Mouse (Mus musculus) liver, embryonic 11.5 days (tissue): ENCODE measurements around the gene Ap4e1. TPM values are rescaled to one million over a fixed set of nuclear protein-coding genes. Genes with fewer than 3 reads are reported as not detected.
"Not testable (repeated sequence)": the region's sequence is repeated elsewhere in the genome, so short reads cannot be mapped to it uniquely, and the experiment has no call there.

ENCODE experiments used
- ATAC-seq: fragments of 200-750 bp; cut with Nextera tagmentation; replicated peaks from 2 replicates; pipeline ENCODE4 v1.8.0; 2017; ENCODE audit warnings: moderate number of reproducible peaks, mild to moderate bottlenecking, moderate TSS enrichment, moderate library complexity; ENCODE audit not compliant: low FRiP score
- DNase-seq: peaks from one replicate; pipeline ENCODE4 v3.0.0-alpha.2; 2017; ENCODE audit warnings: low spot score
- H3K27ac ChIP-seq: fragments of 300-500 bp; sonication (generic); 2 replicates; pipeline ENCODE4 v1.5.1; 2014; ENCODE audit warnings: mild to moderate bottlenecking, low read depth, low read length, control low read depth
- H3K27me3 ChIP-seq: fragments of 300-500 bp; sonication (generic); replicated peaks from 2 replicates; pipeline ENCODE4 v1.6.1; 2014; ENCODE audit warnings: low read length, mixed read lengths; ENCODE audit not compliant: control insufficient read depth, insufficient read depth
- H3K36me3 ChIP-seq: fragments of 300-500 bp; sonication (generic); 2 replicates; pipeline ENCODE4 v1.6.1; 2014; ENCODE audit warnings: mild to moderate bottlenecking, low read length, moderate library complexity, mixed read lengths; ENCODE audit not compliant: control insufficient read depth, insufficient read depth
- H3K4me1 ChIP-seq: fragments of 300-500 bp; sonication (generic); replicated peaks from 2 replicates; pipeline ENCODE4 v1.6.1; 2014; ENCODE audit warnings: low read length, mixed read lengths; ENCODE audit not compliant: control insufficient read depth, insufficient read depth
- H3K4me2 ChIP-seq: fragments of 300-500 bp; sonication (generic); 2 replicates; pipeline ENCODE4 v1.6.1; 2014; ENCODE audit warnings: mild to moderate bottlenecking, control low read depth, moderate library complexity
- H3K4me3 ChIP-seq: fragments of 300-500 bp; sonication (generic); 2 replicates; pipeline ENCODE4 v1.5.1; 2014; ENCODE audit warnings: low read depth, low read length, control low read depth
- H3K9ac ChIP-seq: fragments of 300-500 bp; sonication (generic); 2 replicates; pipeline ENCODE4 v1.6.1; 2014; ENCODE audit warnings: low read depth, low read length, control low read depth
- H3K9me3 ChIP-seq: fragments of 300-500 bp; sonication (generic); 2 replicates; pipeline ENCODE4 v1.6.1; 2016; ENCODE audit warnings: low read length, inconsistent platforms, mixed read lengths; ENCODE audit not compliant: control insufficient read depth
- WGBS: fragments of 180-500 bp; shearing (Covaris S2); extraction: QIAGEN DNeasy Blood & Tissue Kit; methylation state at CpG from one replicate; pipeline ENCODE4 v1.1.7; 2014; 5-methylcytosine and 5-hydroxymethylcytosine counted together
- polyA plus RNA-seq: library from polyadenylated mRNA; unstranded; fragments of >200 nt; fragmentation: Nextera tagmentation; extraction: Ambion mirVana; gene quantifications from 2 replicates; pipeline ENCODE4 v1.2.1, GENCODE M21; 2014

The Ap4e1 gene
- polyA plus RNA-seq, 1 experiment from 2014 or later = 13.9 TPM

DNA sequence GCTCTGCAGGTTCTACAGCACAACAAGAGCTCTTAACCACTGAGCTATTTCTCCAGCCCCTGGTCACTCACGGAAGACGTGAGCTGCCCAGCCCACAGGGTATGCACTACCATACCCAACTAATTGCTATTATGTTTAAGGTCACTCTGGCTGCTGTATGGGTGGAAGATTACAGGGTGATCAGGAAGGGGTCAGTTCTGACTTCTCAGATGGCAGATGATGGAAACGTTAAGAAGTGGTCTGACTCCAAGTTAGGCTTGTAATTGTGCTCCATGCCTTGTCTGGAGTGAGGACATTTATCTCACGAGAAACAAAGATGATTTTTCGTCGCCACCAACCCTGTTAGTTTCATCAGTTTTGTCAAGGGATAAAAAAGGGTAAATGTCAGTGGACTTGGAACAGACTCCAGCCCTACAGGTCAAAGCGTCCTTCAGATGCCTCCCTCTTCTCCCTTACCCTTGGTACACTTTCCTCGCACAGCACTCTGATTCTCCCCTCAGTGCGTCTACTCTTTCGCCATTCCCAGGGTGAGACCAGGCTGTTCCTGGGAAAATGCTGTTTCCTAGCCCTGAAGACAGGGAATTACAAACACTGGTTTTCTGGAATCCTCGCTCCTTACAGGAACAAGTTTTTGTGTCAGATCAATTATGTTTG, 61.4 kb downstream of the Ap4e1 start:
- DNase-seq = no peak

GRCm38 (mm10) chr2:127070435-127070841, 61.9 kb downstream of the Ap4e1 start, which contains the start of gene Blvra:
Gene Blvra, plus strand, starts transcription at chr2:127070665.
- DNase-seq (peak; percentile 84), ATAC-seq (peak; percentile 99)
- peak within 1 kb of the TSS; percentile 69 for H3K4me2 ChIP-seq
- no peaks in the 10 kb centered on the region for H3K9me3 ChIP-seq
- H3K4me1 ChIP-seq = peaks cover 5% of the 10 kb centered on the region; the same call in 1 of the 2 replicates
- under 1% methylated on average over 30 of the region's 32 CpGs for WGBS
- peak within 1 kb of the TSS; percentile 64 for H3K4me3 ChIP-seq
- no peaks in the 10 kb centered on the region for H3K27me3 ChIP-seq
- peak within 1 kb of the TSS; percentile 46; the same call in 1 of the 2 replicates for H3K27ac ChIP-seq
- H3K36me3 ChIP-seq = 0 out of 2 replicates have a peak, but pooled peaks cover 2% of the 10 kb centered on the region
- peak within 1 kb of the TSS; percentile 74 for H3K9ac ChIP-seq

More for the DNA sequence above, 61.4 kb downstream of the Ap4e1 start:
- H3K36me3 ChIP-seq = 0 out of 2 replicates have a peak, but pooled peaks cover 2% of the 10 kb centered on the region
- H3K9ac ChIP-seq = peak overlapping the region; percentile 74
- peaks cover 5% of the 10 kb centered on the region; the same call in 1 of the 2 replicates for H3K4me1 ChIP-seq
- H3K4me2 ChIP-seq = peak overlapping the region; percentile 69
- H3K27ac ChIP-seq = peak overlapping the region; percentile 33; the same call in 1 of the 2 replicates
- H3K9me3 ChIP-seq = no peaks in the 10 kb centered on the region
- no peaks in the 10 kb centered on the region for H3K27me3 ChIP-seq
- H3K4me3 ChIP-seq = peak overlapping the region; percentile 64
- 24% methylated on average over 11 of the region's 11 CpGs for WGBS
- no peak for ATAC-seq

DNA sequence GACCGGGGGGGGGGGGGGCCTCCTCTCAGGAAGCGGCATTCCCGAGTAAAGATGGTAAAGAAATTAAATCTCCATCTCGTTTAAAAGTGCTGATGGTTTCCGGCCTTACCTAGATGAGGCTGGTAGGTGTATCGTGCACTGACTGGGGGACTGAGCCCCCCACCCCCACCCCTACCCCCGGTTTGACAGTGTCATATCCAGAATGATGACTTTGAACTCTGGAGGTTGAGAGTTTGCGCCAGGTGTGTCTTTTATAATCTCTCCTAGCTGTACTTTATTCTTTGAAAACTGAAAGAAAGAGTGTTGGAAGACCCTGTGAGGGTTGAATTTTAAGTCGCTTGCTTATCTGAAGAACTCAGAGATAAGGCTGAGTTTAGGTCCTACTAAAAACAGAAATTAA, 62.4 kb downstream of the Ap4e1 start:
- Histone ChIP-seq H3K9me3 (no peaks in the 10 kb centered on the region), H3K36me3 (0 out of 2 replicates have a peak, but pooled peaks cover 2% of the 10 kb centered on the region), H3K27me3 (no peaks in the 10 kb centered on the region), H3K4me2 (peak overlapping the region; percentile 69), H3K4me1 (peaks cover 5% of the 10 kb centered on the region; the same call in 1 of the 2 replicates), H3K27ac (peak overlapping the region; percentile 46; the same call in 1 of the 2 replicates), H3K9ac (peak overlapping the region; percentile 74), H3K4me3 (peak overlapping the region; percentile 64)
- 9% methylated on average over 8 of the region's 9 CpGs for WGBS
- ATAC-seq (peak; percentile 32), DNase-seq (no peak)

GRCm38 (mm10) chr2:127074116-127074515, 65.6 kb downstream of the Ap4e1 start:
- Histone ChIP-seq H3K4me1 (peaks cover 5% of the 10 kb centered on the region; the same call in 1 of the 2 replicates), H3K4me3 (no peak overlapping the region), H3K27me3 (no peaks in the 10 kb centered on the region), H3K27ac (no peak overlapping the region), H3K4me2 (no peak overlapping the region), H3K9me3 (no peaks in the 10 kb centered on the region), H3K36me3 (no peaks in the 10 kb centered on the region), H3K9ac (no peak overlapping the region)
- 85% methylated on average over 2 of the region's 2 CpGs for WGBS
- ATAC-seq (no peak), DNase-seq (no peak)

- Histone ChIP-seq H3K27ac (no peak overlapping the region), H3K4me2 (no peak overlapping the region), H3K4me1 (peaks cover 15% of the 10 kb centered on the region), H3K36me3 (no peaks in the 10 kb centered on the region), H3K9ac (no peak overlapping the region), H3K9me3 (no peaks in the 10 kb centered on the region), H3K27me3 (no peaks in the 10 kb centered on the region), H3K4me3 (no peak overlapping the region)
- no peak for ATAC-seq
- DNase-seq = no peak
- WGBS = 76% methylated on average over 9 of the region's 9 CpGs
Observed at GRCm38 (mm10) chr2:127077611-127078010, 69.1 kb downstream of the Ap4e1 start.

- H3K27ac ChIP-seq, H3K4me3 ChIP-seq, DNase-seq, H3K4me2 ChIP-seq, ATAC-seq, H3K27me3 ChIP-seq, H3K9ac ChIP-seq, H3K36me3 ChIP-seq, H3K9me3 ChIP-seq: not testable (repeated sequence)
- WGBS = 44% methylated on average over 2 of the region's 2 CpGs
- peaks cover 15% of the 10 kb centered on the region for H3K4me1 ChIP-seq
Observed at GRCm38 (mm10) chr2:127079066-127079465, 70.5 kb downstream of the Ap4e1 start.

- no peaks in the 10 kb centered on the region for H3K27me3 ChIP-seq
- H3K27ac ChIP-seq = peak overlapping the region; percentile 47
- H3K36me3 ChIP-seq = no peaks in the 10 kb centered on the region
- H3K9me3 ChIP-seq = no peaks in the 10 kb centered on the region
- peak overlapping the region; percentile 35; the same call in 1 of the 2 replicates for H3K4me2 ChIP-seq
- 78% methylated on average over 11 of the region's 11 CpGs for WGBS
- H3K4me1 ChIP-seq = peaks cover 15% of the 10 kb centered on the region
- H3K4me3 ChIP-seq = no peak overlapping the region
- H3K9ac ChIP-seq = no peak overlapping the region
- DNase-seq = no peak
- ATAC-seq = peak; percentile 37
Observed at GRCm38 (mm10) chr2:127079881-127080590, 71.5 kb downstream of the Ap4e1 start.

- H3K4me2 ChIP-seq = peak overlapping the region; percentile 35; the same call in 1 of the 2 replicates
- H3K36me3 ChIP-seq = no peaks in the 10 kb centered on the region
- no peak overlapping the region for H3K9ac ChIP-seq
- ATAC-seq (peak; percentile 90), DNase-seq (no peak)
- H3K27me3 ChIP-seq = no peaks in the 10 kb centered on the region
- peak overlapping the region; percentile 47 for H3K27ac ChIP-seq
- H3K4me1 ChIP-seq = peaks cover 15% of the 10 kb centered on the region
- H3K4me3 ChIP-seq = no peak overlapping the region
- 69% methylated on average over 11 of the region's 11 CpGs for WGBS
- H3K9me3 ChIP-seq = no peaks in the 10 kb centered on the region
Observed at GRCm38 (mm10) chr2:127080591-127081218, 72.2 kb downstream of the Ap4e1 start.
